Mouse (Mus musculus) lung, postnatal 36 days (tissue): ENCODE results near the gene Glis2.

ENCODE experiments used
- DNase-seq: peaks from one replicate; pipeline ENCODE4 v3.0.0; 2022; ENCODE audit warnings: mixed read lengths

Gene Glis2

GRCm38 (mm10) chr16:4641119-4641838 lies 46.8 kb downstream of the Glis2 start:
- DNase-seq: peak; percentile 85

DNA sequence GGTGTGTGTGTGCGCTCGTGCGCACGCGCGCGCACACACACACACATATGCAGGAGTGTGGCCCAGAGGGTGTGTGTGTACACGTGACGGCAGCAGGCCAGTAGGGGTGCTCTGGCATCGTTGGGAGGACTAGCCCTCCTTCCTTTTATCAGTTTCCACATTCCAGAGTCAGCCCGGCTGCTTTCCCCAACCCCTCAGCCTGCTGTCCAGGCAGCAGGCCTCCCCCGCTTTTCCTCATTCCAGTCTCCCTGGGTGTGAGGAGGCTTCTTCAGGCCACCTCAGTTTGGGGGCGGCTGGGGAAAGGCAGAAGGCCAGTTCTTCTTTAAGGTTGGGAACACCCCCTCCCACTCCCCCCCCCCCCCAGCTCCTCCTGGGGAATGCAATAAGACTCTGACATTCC lies 47.7 kb downstream of the Glis2 start:
- peak; percentile 84 for DNase-seq

- peak; percentile 51 for DNase-seq
Observed at GRCm38 (mm10) chr16:4642937-4643336, 48.4 kb downstream of the Glis2 start.

DNA sequence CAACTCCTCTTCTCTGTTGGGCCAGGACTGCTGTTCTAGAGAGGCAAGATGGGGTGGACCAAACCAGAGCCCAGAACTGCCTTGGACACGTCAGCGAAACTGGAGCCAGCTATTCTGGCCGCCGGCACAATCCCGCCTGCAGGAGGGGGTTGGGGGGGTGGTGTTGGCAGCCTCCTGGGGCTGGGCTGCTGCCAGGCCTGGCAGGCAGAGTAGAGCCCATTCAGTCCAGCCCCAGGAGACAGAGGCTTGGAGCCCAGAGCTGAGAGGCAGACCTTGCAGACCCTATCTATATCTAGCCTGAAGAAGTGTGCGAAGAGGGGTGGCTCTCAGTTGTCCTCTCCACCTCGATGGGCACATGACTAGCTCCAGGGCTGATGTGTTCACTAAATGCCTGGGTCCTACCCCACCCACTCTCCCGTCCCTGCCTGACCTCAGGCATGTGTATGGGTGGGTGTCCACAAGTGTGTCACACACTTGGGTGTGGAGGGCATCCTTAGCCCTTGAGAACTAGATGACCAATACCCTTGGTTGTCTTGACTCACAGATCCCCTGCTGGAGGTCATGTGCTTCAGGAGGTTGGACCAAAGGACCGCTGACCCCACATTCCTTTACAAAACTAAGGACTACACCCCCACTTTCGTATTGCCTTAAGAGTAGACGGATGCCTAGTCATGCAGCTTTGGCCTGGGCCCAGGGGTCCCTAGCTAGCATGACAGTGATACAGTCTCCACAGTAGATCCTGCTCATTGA lies 49.3 kb downstream of the Glis2 start:
- peak; percentile 91 for DNase-seq

DNA sequence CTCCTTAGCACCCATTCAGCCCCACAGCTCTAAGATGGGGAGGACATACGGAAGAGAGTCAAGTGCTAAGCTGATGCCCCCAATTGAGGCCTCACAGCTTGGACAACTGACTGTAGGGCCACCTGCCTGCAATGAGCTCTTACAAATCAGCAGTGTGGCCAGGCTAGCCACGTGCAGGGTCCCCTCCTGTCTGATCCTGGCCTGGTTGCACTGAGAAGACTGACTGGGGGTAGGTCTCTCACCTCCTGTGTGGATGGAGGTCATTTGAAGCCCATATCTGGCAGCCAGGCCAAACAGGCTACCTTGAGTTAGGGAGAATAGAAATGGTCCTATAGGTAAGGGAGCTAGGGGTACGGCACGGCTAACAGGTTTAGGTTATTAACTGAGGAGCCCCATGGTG lies 51.4 kb downstream of the Glis2 start:
- no peak for DNase-seq

DNA sequence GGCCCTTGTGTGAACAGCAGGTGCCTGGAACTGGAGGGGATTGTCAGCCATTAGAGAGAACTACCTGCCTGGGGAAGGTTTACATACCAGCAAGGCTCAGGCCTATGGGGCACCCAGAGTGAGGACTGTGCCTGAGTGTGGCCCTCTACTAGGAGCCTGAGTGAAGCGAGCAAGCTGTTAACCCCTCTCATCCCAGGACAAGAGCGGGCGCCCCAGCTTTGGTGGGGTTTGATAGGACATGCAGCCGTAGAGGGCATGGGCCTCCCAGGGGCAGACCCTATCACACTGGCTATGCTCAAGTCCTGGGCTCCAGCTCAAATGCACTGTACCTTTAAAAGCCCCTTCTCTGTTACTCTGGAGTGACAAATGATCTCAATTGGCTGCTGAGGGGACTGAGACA lies 52.3 kb downstream of the Glis2 start:
- DNase-seq: no peak

- peak; percentile 49 for DNase-seq
Observed at GRCm38 (mm10) chr16:4647651-4648141, 53.2 kb downstream of the Glis2 start.

DNA sequence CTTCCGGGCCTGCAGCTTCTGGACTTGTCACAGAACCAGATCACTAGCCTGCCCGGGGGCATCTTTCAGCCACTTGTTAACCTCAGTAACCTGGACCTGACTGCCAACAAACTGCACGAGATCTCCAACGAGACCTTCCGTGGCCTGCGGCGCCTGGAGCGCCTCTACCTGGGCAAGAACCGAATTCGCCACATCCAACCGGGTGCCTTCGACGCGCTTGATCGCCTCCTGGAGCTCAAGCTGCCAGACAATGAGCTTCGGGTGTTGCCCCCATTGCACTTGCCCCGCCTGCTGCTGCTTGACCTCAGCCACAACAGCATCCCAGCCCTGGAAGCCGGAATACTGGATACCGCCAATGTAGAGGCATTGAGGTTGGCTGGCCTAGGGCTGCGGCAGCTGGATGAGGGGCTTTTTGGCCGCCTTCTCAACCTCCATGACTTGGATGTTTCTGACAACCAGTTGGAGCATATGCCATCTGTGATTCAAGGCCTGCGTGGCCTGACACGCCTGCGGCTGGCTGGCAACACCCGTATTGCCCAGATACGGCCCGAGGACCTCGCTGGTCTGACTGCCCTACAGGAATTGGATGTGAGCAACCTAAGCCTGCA lies 54.0 kb downstream of the Glis2 start:
- DNase-seq: no peak

GRCm38 (mm10) chr16:4649211-4649610 lies 54.7 kb downstream of the Glis2 start:
- no peak for DNase-seq

GRCm38 (mm10) chr16:4649692-4650091 lies 55.2 kb downstream of the Glis2 start:
- DNase-seq: no peak

GRCm38 (mm10) chr16:4650161-4650560 lies 55.6 kb downstream of the Glis2 start:
- DNase-seq: no peak

- no peak for DNase-seq
Observed at GRCm38 (mm10) chr16:4651081-4651480, 56.6 kb downstream of the Glis2 start.

- DNase-seq: no peak
Observed at GRCm38 (mm10) chr16:4651624-4652023, 57.1 kb downstream of the Glis2 start.

- peak; percentile 63 for DNase-seq
Observed at GRCm38 (mm10) chr16:4652707-4653416, 58.3 kb downstream of the Glis2 start.

DNA sequence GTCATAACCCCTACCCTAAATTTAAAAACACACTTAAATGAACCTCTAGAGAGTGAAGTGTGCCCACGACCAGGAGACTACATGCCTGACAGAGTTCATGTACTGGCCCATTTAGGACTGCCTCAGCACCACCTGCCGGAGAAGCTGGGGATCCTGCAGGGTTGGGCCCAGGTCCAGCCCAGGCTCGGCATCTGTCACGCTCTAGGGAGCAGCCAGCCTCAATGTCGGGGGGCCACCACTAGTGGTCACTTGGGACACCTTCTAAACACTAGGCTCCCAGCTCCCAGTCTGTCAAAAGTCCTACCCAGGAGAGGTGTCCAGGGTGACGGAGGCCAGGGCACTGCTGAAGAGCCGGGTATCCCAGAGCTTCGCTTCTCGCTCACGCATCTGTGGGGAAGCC lies 60.2 kb downstream of the Glis2 start:
- peak; percentile 29 for DNase-seq

DNA sequence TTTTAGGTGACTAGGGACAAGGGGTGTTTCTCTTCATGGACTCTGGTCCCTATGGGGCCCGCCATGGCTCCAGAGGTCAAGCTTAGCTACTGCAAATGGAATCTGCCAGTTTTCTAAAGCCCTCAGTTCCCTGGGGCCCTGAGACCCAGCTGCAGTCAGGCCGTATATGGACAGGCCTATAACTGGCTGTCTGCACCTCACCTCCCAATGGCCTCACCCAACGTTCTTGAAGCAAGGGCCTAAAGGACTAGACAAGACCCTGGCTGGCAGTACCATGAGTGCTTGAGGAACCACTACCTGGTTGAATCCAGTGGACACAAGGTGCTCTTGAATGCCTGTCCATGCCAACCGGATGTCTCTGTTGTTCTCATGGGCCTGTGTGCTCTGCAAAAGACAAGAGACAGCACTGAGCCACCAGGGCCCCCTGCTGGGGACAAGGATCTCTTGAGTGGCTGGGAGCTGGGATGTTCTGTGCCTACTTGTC lies 60.8 kb downstream of the Glis2 start:
- DNase-seq: peak; percentile 76

GRCm38 (mm10) chr16:4655764-4656570 lies 61.5 kb downstream of the Glis2 start:
- peak; percentile 23 for DNase-seq

GRCm38 (mm10) chr16:4656571-4657081 lies 62.1 kb downstream of the Glis2 start:
- peak; percentile 14 for DNase-seq

DNA sequence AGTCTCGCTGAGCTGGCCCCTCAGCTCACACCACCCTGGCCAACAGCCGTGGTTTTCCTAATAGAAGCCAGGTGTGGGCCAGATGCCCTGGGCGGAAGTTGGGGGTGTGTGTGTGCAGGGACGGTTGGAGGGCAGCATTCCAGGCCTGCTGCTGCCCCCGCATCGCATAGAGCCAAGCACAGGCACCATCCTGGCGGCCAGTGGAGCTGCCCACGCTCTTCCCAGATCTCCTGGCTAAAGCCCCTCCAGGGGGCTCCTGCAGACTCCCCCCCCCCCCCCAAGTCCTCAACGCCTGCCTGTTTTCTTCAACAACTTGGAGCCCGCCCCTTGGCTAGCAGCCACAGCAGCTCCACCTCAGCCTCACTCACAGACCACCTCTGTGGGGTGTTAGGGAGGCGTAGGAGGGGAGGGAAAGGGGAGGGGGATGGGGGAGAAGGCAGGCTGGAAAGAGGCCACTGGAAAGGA lies 64.3 kb downstream of the Glis2 start:
- peak; percentile 21 for DNase-seq

DNA sequence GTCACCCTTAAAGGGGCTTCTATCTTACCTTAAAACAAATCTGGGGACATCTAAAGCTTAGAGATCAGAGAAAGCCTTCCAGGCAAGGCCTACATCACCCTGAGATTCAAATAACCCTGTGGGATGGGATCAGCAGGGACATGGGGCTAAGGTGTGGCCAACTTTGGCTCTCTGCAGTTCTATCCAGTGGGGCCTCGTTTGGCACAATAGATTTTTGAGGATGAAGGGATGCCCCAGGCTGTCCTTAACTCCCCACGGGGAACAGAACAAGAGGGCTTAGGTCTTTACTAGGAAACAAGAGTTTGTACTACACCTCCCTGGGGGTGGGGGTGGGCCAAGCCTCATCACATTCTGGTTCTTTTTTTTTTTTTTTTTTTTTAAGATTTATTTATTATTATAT lies 64.8 kb downstream of the Glis2 start:
- DNase-seq: no peak

- no peak for DNase-seq
Observed at GRCm38 (mm10) chr16:4661605-4662004, 67.1 kb downstream of the Glis2 start.

DNA sequence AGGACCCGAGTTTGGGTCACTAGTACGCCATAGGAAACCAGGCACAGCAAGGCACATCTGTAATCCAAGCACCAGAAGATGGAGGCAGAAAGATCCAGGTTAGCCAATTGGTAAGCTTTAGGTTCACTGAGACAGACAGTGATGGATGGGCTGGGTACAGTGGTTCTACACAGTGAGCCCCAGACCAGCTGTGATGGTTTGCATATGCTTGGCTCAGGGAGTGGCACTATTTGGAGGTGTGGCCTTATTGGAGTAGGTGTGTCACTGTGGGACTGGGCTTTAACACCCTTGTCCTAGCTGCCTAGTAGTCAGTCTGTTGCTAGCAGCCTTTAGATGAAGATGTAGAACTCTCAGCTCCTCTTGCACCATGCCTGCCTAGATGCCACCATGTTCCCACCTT lies 69.3 kb downstream of the Glis2 start:
- DNase-seq: no peak
